Mouse (Mus musculus) spleen, postnatal 36 days (tissue): ENCODE data around the gene Klhl9.
A peak's percentile ranks its signal among the peaks of the same experiment; 100 is the strongest.

Source experiments
- DNase-seq, 2 experiments: peaks; one replicate each; pipeline ENCODE4 v3.0.0; 2022; ENCODE audit warnings: low spot score in 2 of 2, mixed read lengths in 1 of 2

Klhl9 gene

DNA sequence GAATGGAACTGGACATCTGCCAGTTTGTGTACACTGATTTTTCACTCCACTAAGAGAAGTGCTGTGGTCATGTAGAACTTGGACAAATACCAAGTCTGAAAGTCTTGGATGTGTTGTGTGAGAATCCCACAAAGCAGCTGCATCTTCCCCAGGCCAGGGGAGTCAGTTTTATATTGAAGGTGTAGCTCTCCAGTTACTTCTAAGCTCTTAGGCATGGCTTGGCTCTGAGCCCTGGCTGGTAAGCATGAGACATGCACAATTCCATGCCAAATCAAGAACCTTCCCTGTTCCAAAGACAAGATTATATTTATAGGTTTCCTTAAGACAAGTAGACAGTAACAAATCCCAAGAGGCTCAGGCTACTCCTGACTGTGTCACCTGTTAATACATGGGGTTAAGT lies 7.2 kb downstream of the Klhl9 start:
- no peak for DNase-seq

DNA sequence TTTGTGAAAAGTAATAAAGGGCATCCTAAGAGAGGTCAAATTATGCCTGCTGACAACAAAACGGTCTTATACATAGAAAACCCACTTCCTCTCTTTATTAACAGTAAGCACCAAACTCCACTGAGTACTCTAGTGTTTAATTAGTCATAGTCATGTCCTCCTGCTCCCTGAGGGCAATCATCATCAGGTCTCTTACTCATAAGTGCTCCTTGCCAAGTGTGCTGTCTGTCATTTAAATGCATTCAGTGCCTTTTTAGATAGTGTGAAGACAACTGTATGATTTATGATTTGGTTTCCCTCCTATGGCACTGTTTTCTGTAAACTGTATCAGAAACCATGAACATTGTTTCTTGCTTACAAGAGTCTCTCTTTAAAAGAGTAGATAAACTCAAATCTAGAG lies 8.0 kb downstream of the Klhl9 start:
- no peak for DNase-seq

DNA sequence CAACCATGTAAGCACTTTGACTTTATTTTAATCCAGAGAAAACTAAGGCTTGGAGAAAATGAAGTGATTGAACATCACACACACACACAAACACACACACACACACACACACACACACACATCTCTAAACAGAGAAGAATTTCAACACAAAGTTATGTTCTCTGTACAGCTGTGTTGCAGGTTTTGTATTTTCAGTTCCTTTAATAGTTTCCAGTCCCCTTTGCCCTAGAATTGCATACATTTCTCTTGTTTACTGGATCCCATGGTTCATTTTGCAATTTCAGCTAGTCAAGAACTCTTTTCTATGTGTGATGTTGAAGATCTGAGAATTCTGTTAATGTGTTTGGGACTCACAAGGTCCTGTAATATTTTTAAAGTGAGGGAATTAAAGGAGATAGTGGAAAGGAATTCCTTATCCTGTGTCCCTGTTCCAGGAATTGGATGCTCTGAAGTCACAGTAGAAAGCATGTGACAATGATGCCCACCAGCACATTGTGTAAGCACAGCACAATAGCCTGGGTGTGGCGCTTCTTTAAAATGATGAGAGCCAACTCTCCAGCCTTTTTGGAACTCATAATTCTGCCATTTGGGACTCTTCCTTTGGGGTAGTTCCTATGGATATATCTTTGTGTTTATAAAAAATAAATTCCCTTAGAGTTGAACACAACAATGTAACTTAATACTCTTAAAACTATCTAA lies 15.0 kb downstream of the Klhl9 start:
- peak in 1 of 2 experiments; percentile 16 for DNase-seq

DNA sequence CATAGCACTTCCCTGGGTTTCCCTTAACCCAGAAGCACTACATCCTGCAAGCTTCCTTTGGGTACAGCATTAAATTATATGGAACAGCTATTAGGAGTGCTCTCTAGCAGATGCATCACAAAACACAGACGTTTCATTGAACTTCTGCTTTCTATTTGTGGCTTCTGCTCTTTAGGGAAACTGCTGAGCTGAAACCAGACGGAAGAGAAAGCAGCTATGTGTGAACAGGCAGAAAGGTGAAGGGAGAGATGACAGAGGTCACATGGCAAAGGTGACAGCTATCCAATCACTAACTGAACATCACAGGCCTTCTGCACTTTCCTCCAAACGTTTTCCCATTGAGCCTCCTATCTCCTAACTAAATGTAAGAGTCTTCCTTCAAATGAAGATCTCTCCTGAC lies 16.3 kb downstream of the Klhl9 start:
- DNase-seq = peak; percentile 65 to 66

DNA sequence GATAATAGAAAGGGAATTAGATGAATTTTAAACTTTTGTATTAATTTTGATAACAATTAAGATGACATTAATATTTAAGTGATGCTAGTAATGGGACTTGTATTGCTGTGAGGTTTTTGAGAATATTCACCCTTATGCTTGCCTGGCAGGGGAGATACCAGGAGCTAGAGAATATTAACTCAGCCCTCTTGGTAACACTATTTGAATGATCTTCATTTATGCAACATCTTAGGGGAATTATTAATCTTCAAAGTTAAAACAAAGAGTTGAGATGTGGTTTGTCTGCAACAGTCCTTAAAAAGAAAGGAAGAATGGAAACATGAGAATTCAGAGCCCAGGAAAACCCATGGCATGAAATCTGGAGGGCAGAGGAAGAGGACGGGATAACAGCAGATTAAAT lies 23.0 kb downstream of the Klhl9 start:
- no peak for DNase-seq

DNA sequence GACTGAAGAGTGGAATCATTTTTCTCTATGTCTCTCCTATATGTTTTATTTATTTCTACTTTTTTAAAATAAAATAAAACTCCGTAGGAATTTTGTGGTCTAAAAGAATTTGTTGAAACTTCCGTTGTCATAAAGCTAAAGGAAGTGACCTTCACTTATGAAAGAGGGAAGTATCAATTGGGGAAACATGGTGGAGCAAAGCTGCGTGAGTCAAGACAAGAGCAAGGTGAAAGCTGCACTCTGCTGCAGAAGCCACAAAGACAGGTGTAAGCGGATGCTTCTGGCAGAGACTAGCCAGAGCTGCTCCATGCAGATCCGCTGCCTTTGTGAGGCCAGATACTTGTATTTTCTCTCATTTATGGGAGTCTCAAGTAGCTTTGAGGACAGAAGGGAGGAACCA lies 23.5 kb downstream of the Klhl9 start:
- no peak for DNase-seq

DNA sequence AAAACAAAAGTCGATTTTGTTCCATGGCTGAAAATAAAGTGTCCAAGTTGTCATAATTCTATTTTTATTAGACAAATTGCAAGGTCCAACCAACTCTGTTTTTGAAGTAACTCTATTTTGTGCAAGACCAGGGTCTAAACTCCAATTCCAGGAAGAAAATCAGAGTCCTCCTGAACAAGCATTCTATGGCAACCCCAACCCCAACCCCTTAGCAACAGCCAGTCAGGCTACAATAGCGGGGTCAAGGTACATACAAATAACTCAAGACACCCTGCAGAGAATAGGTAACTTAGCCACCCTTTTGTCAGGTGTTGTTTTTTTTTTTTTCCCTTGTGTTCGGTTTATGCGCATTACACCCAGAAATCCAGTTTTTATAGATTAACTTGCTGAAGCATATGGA lies 24.5 kb downstream of the Klhl9 start:
- no peak for DNase-seq

DNA sequence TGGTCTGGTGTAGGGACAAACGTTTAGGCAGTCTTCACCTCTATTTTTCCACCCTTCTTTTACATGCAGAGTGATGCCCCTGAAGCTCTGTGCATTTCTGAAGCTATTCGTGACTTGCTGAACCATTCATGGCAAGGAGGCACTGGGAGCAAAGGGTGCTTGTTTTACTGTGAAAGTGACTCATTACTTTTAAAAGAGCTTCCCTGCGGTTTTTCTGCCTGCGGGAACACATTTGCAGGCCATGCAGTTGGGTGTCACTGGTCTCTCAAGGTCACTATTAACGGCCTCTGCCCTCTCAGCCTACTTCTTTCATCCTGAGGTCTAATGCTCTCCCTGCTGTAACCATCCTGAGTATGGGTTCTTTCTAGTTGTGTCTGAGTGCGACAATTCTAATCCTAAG lies 25.2 kb downstream of the Klhl9 start:
- DNase-seq = no peak

DNA sequence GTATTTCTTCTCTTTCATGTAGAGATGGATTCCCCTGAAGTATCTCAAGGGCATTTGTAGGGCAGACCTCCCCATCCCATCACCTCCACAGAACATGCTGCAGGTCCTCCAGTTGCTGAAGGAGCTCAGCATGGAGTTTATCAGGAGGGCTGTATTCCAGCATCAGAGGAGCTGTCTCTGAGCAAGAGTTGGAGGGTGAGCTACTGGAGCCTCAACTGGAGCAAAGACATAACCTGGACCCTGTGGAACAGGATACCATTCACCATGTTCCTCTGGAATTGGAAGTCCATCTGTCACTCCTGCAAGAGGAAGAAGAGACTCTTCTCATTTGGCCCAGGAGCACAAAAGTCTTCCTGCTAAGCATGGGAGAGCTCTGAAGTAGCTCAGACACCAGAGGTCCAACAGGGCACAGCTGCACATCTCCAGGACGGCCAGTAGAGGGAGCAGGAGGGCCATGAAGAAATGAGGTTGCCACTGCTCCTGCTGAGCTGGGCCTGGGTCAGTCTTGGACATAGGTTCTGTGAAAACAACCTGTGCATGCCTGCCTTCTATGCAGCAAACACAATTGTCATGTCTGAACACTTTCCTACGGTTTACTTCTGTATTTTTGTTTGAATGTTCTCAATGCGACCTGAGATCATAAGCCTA lies 25.9 kb downstream of the Klhl9 start:
- DNase-seq = peak; percentile 69 to 71

DNA sequence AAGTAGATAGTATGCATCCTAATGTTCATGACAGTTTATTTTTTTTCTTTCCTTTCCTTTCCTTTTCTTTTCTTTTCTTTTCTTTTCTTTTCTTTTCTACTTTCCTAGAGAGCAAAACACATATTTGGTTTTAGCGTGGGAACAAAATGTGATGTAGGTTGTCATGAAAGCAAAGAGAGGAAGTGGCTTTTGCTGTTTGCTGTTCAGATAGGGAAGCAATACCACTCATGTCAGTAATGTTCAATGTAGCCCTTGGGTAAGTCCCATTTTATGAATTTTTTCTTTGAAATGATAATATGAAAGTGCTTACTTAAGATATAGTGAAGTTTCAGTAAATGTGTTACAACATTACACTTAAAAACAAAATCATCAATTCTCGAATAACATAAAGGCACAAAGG lies 28.9 kb downstream of the Klhl9 start:
- no peak for DNase-seq

DNA sequence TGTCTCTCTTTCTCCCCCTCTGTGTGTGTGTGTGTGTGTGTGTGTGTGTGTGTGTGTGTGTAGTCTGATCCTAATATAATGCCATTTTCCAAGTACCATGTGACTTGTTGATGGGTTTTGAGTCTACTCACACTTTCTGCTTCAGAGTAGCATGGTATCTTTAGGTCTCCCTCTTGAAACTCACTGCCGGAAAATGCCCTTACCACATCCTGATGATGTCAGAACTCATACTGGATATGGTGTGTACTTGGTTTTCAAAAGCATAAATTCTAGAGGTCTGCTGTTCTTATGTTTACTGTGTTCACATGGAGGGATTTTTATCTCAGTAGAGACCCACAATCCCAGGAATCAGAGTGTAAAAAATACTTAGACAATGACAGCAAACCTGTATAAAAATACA lies 29.7 kb downstream of the Klhl9 start:
- no peak for DNase-seq

DNA sequence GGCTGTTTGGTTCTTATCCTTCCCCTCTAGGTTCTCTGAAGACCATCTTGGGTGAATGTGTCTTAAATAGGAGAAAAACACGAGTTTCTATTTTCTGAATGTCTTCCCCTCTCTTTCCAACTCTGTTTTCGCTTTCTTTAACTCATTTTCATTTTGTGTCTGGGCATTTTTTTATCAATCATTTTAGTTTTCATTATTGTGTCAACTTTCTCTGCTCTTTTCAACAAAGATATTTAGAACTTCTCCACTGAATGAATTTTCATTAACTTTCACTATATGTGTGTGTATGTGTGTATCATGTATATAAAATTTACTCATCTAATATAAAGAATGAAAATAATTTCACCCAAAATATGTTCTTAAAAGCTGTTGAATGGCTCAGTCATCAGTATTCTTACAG lies 31.0 kb downstream of the Klhl9 start, which contains the start of gene Ifnab:
Ifnab (minus strand) TSS at position 101 of the 400 bp plus-strand sequence.
- no peak for DNase-seq

DNA sequence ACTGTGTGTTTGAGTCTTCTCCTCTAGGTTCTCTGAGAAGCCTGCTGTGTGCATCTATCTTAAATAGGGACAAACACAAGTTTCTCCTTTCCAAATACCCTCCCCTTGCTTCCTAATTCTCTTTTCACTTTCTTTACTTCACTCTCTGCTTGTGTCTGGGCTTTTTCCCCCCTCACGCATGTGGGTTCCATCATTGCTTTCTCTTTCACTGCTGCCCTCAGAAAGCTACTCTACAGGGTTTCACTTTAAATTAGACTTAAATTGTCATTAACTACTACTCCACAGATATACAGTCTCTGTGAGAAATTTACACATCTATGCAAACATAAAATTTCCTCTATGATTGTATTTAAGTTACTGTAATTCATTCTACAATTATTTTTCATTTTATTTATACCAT lies 38.5 kb downstream of the Klhl9 start, which contains the start of gene Ifna2:
Ifna2 (minus strand) TSS at position 101 of the 400 bp plus-strand sequence.
- DNase-seq = no peak

DNA sequence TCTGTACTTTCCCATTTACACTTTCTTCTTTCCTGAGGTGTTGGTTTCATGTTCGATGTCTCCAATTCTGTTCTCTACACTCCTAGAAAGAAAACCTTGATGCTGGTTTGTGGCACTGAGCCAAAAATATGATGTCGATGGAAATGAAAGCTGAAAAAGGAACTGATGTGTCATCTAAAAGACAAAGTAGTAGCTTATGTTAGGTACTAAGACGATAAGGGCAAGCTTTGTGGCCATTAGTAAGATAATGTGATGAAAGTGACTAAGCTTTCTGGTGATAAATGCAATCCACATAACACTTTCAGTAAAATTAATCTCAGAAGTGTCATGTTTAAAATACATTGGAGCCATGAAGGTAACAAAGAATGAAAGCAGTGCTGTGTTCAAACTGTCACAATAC lies 40.9 kb downstream of the Klhl9 start:
- no peak for DNase-seq

DNA sequence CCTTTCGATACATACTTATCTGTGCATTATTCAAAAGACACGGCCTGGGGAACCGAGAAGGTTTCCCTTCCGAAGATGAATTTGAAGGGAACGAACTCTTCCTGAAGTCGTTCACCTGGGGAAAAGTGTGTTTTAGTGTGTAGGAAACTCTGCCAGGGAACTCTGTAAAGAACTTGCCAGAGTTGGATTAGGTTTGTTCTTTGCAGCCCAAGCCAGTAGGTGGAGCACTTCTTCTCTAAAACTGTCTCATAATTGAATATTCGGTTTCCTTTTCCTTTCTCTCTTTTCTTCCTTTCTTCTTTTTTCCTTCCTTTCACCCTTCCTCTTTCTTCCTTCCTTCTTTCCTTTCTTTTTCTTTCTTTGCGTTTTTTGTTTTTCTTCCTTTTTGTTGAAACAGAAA lies 41.9 kb downstream of the Klhl9 start:
- no peak for DNase-seq

DNA sequence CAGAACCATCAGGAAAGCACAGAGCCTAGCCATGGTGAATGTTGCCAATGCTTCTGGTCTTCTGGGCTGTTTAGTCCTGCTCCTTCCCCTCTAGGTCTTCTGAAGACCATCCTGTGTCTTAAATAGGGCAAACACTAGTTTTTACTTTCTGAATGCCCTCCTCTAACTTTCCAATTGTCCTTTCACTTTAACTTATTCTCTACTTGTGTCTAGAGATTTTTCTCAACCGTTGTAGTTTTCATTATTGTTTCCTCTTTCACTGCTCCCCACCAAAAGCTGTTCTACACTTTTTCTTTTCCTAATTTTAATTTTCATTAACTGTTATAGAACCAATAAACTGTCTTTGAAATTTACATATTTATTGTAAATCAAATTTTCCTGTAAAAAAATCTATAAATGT lies 45.4 kb downstream of the Klhl9 start, which contains the start of gene Ifna16:
Ifna16 (minus strand) TSS at position 101 of the 400 bp plus-strand sequence.
- DNase-seq = no peak
